Mouse (Mus musculus): Measurements from ENCODE around the gene Spata1. TPM values are rescaled to one million over a fixed set of nuclear protein-coding genes. Genes with fewer than 3 reads are reported as not detected.
"Not testable (repeated sequence)": the region's sequence is repeated elsewhere in the genome, so short reads cannot be mapped to it uniquely, and the experiment has no call there.

Gene Spata1
- polyA plus RNA-seq, 1 experiment from 2014 or later, result 7.4 TPM

GRCm38 (mm10) chr3:146435533-146435932 lies 64.0 kb downstream of the Spata1 start:
- DNase-seq (ENCODE audit: low spot score) (no peak), ATAC-seq (ENCODE audit: low FRiP score) (no peak)
- whole genome bisulfite sequencing, result 92% methylated on average over 11 of the region's 11 CpGs
- Histone ChIP-seq H3K4me1 (replicated peaks; ENCODE audit: control insufficient read depth, insufficient read depth, low read length) (no peaks in the 10 kb centered on the region), H3K4me3 (ENCODE audit: low read depth, low read length) (no peak overlapping the region), H3K27ac (ENCODE audit: low read depth, low read length) (no peak overlapping the region), H3K27me3 (ENCODE audit: control insufficient read depth, insufficient read depth, low read length) (no peaks in the 10 kb centered on the region), H3K4me2 (replicated peaks; ENCODE audit: low read depth, low read length) (no peak overlapping the region), H3K9ac (ENCODE audit: low read depth, low read length) (no peak overlapping the region), H3K36me3 (ENCODE audit: control insufficient read depth, insufficient read depth, low read length) (0 out of 2 replicates have a peak, but pooled peaks cover 2% of the 10 kb centered on the region), H3K9me3 (ENCODE audit: control insufficient read depth, low read length) (no peaks in the 10 kb centered on the region)

DNA sequence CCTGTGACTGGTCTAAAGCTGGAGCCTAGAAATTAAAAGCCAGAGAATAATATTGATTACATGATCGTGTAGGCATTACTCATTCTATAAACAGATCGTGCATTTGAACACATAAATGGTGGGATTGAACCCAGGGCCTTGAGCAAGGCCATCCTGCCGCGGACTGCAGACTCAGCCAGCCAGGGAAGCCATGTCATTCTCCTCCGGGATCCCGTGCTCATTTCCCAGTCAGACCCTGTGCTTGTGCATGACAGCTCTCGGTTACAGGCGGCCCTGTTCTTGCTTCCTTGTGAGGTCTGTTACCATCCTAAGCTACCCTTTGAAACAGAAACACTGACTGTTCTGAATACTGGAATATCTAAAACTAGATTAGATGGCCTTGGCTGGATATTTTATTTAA lies 64.9 kb downstream of the Spata1 start:
- no peak for ATAC-seq (ENCODE audit: low FRiP score)
- WGBS, result 94% methylated on average over 8 of the region's 8 CpGs
- Histone ChIP-seq H3K27ac (ENCODE audit: low read depth, low read length) (no peak overlapping the region), H3K9me3 (ENCODE audit: control insufficient read depth, low read length) (no peaks in the 10 kb centered on the region), H3K4me3 (ENCODE audit: low read depth, low read length) (no peak overlapping the region), H3K9ac (ENCODE audit: low read depth, low read length) (no peak overlapping the region), H3K4me1 (replicated peaks; ENCODE audit: control insufficient read depth, insufficient read depth, low read length) (no peaks in the 10 kb centered on the region), H3K27me3 (ENCODE audit: control insufficient read depth, insufficient read depth, low read length) (no peaks in the 10 kb centered on the region), H3K4me2 (replicated peaks; ENCODE audit: low read depth, low read length) (no peak overlapping the region), H3K36me3 (ENCODE audit: control insufficient read depth, insufficient read depth, low read length) (0 out of 2 replicates have a peak, but pooled peaks cover 2% of the 10 kb centered on the region)
- DNase-seq (ENCODE audit: low spot score), result no peak

DNA sequence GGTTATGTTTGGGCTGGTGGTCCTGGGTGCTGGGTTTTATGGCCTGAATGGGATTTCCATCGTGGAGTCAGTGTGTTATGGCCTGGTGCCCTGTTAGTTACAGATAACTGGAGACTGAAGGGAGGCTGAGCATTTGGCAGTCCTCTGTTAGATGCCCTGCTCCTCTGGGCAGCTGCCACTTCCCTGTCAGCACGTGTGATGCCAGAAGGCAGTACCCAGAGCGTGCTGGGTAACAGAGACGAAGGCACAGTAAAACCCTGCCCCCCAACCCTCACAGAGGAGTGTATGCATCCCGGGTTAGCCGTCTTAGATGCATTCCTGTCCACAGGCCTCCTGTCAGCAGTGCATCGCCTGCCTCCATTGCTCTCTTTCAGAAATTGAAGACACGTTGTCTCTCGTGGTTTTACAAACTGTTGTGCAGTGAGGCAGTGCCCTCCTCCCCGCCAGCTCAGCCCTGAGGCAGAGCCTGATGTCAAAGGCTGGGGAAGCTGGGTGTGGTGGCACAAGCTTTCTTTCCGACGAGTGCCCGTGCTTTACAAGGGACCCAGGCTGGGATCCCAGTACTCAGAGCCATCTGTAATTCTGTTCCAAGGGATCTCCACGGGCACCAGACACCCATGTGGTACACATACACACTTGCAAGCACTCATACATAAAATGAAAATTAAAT lies 65.7 kb downstream of the Spata1 start:
- Histone ChIP-seq H3K4me1 (replicated peaks; ENCODE audit: control insufficient read depth, insufficient read depth, low read length) (no peaks in the 10 kb centered on the region), H3K4me3 (ENCODE audit: low read depth, low read length) (no peak overlapping the region), H3K27me3 (ENCODE audit: control insufficient read depth, insufficient read depth, low read length) (no peaks in the 10 kb centered on the region), H3K4me2 (replicated peaks; ENCODE audit: low read depth, low read length) (no peak overlapping the region), H3K36me3 (ENCODE audit: control insufficient read depth, insufficient read depth, low read length) (0 out of 2 replicates have a peak, but pooled peaks cover 2% of the 10 kb centered on the region), H3K9ac (ENCODE audit: low read depth, low read length) (no peak overlapping the region), H3K27ac (ENCODE audit: low read depth, low read length) (no peak overlapping the region), H3K9me3 (ENCODE audit: control insufficient read depth, low read length) (no peaks in the 10 kb centered on the region)
- WGBS, result 92% methylated on average over 14 of the region's 14 CpGs
- no peak for ATAC-seq (ENCODE audit: low FRiP score)
- no peak for DNase-seq (ENCODE audit: low spot score)

DNA sequence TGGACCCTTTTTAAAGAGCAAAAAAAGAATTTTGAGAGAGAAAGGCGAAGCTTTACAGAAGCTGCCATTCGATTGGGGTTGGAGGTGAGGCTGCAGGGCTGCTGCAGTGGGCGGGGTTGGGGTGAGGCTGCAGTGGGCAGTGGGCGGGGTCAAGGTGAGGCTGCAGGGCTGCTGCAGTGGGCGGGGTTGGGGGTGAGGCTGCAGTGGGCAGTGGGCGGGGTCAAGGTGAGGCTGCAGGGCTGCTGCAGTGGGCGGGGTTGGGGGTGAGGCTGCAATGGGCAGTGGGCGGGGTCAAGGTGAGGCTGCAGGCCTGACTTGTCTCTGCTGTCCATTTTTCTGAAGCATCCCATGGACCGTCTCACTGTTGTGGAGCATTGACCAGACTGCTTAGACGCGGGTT lies 66.5 kb downstream of the Spata1 start:
- H3K4me2 ChIP-seq (replicated peaks; ENCODE audit: low read depth, low read length); H3K27me3 ChIP-seq (ENCODE audit: control insufficient read depth, insufficient read depth, low read length); H3K9ac ChIP-seq (ENCODE audit: low read depth, low read length); H3K27ac ChIP-seq (ENCODE audit: low read depth, low read length); H3K4me3 ChIP-seq (ENCODE audit: low read depth, low read length); H3K4me1 ChIP-seq (replicated peaks; ENCODE audit: control insufficient read depth, insufficient read depth, low read length); H3K36me3 ChIP-seq (ENCODE audit: control insufficient read depth, insufficient read depth, low read length); H3K9me3 ChIP-seq (ENCODE audit: control insufficient read depth, low read length); ATAC-seq (ENCODE audit: low FRiP score); DNase-seq (ENCODE audit: low spot score): not testable (repeated sequence)
- 82% methylated on average over 11 of the region's 11 CpGs for WGBS

GRCm38 (mm10) chr3:146426489-146426888 lies 73.1 kb downstream of the Spata1 start:
- no peaks in the 10 kb centered on the region for H3K27me3 ChIP-seq (ENCODE audit: control insufficient read depth, insufficient read depth, low read length)
- H3K36me3 ChIP-seq (ENCODE audit: control insufficient read depth, insufficient read depth, low read length), result no peaks in the 10 kb centered on the region
- 77% methylated on average over 8 of the region's 8 CpGs for WGBS
- no peak overlapping the region for H3K9ac ChIP-seq (ENCODE audit: low read depth, low read length)
- no peak overlapping the region for H3K4me3 ChIP-seq (ENCODE audit: low read depth, low read length)
- no peaks in the 10 kb centered on the region for H3K4me1 ChIP-seq (replicated peaks; ENCODE audit: control insufficient read depth, insufficient read depth, low read length)
- ATAC-seq (ENCODE audit: low FRiP score), result peak; percentile 59; the same call in 1 of the 2 replicates
- no peak overlapping the region for H3K4me2 ChIP-seq (replicated peaks; ENCODE audit: low read depth, low read length)
- no peaks in the 10 kb centered on the region for H3K9me3 ChIP-seq (ENCODE audit: control insufficient read depth, low read length)
- H3K27ac ChIP-seq (ENCODE audit: low read depth, low read length), result no peak overlapping the region
- DNase-seq (ENCODE audit: low spot score), result no peak

- H3K4me1 ChIP-seq (replicated peaks; ENCODE audit: control insufficient read depth, insufficient read depth, low read length), result no peaks in the 10 kb centered on the region
- DNase-seq (ENCODE audit: low spot score) (no peak), ATAC-seq (ENCODE audit: low FRiP score) (no peak; the same call in 1 of the 2 replicates)
- no peaks in the 10 kb centered on the region for H3K36me3 ChIP-seq (ENCODE audit: control insufficient read depth, insufficient read depth, low read length)
- H3K27me3 ChIP-seq (ENCODE audit: control insufficient read depth, insufficient read depth, low read length), result no peaks in the 10 kb centered on the region
- H3K9me3 ChIP-seq (ENCODE audit: control insufficient read depth, low read length), result no peaks in the 10 kb centered on the region
- WGBS, result 82% methylated on average over 7 of the region's 7 CpGs
- no peak overlapping the region for H3K4me3 ChIP-seq (ENCODE audit: low read depth, low read length)
- no peak overlapping the region for H3K9ac ChIP-seq (ENCODE audit: low read depth, low read length)
- no peak overlapping the region for H3K4me2 ChIP-seq (replicated peaks; ENCODE audit: low read depth, low read length)
- no peak overlapping the region for H3K27ac ChIP-seq (ENCODE audit: low read depth, low read length)
These were observed 73.7 kb downstream of the Spata1 start for GRCm38 (mm10) chr3:146425902-146426301.

- H3K4me3 ChIP-seq (ENCODE audit: low read depth, low read length), result no peak overlapping the region
- H3K9me3 ChIP-seq (ENCODE audit: control insufficient read depth, low read length), result no peaks in the 10 kb centered on the region
- no peaks in the 10 kb centered on the region for H3K4me1 ChIP-seq (replicated peaks; ENCODE audit: control insufficient read depth, insufficient read depth, low read length)
- no peak overlapping the region for H3K9ac ChIP-seq (ENCODE audit: low read depth, low read length)
- no peak overlapping the region for H3K4me2 ChIP-seq (replicated peaks; ENCODE audit: low read depth, low read length)
- no peaks in the 10 kb centered on the region for H3K36me3 ChIP-seq (ENCODE audit: control insufficient read depth, insufficient read depth, low read length)
- H3K27me3 ChIP-seq (ENCODE audit: control insufficient read depth, insufficient read depth, low read length), result no peaks in the 10 kb centered on the region
- H3K27ac ChIP-seq (ENCODE audit: low read depth, low read length), result no peak overlapping the region
- ATAC-seq (ENCODE audit: low FRiP score) (no peak), DNase-seq (ENCODE audit: low spot score) (no peak)
- 79% methylated on average over 7 of the region's 7 CpGs for WGBS
These were observed 75.2 kb downstream of the Spata1 start for GRCm38 (mm10) chr3:146424306-146424900.

DNA sequence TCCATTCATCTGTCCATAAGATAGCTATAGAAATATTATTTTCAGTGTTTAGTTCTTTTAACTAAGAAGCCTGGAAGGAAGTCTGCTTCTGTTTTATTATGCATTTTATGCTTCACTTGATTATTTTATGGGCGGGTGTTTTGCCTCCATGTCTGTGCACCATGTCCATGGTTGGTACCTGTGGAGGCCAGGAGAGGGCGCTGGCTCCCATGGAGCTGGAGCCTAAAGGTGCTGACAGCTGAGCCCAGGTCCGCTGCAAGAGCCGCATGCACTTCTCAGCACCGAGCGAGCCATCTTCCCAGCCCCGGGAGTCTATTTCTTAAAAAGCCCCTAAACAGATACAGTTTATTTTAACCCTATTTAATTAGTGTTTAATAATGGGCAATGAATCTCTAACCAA lies 75.8 kb downstream of the Spata1 start:
- Histone ChIP-seq H3K4me2 (replicated peaks; ENCODE audit: low read depth, low read length) (no peak overlapping the region), H3K9me3 (ENCODE audit: control insufficient read depth, low read length) (no peaks in the 10 kb centered on the region), H3K4me3 (ENCODE audit: low read depth, low read length) (no peak overlapping the region), H3K27me3 (ENCODE audit: control insufficient read depth, insufficient read depth, low read length) (no peaks in the 10 kb centered on the region), H3K4me1 (replicated peaks; ENCODE audit: control insufficient read depth, insufficient read depth, low read length) (no peaks in the 10 kb centered on the region), H3K27ac (ENCODE audit: low read depth, low read length) (no peak overlapping the region), H3K36me3 (ENCODE audit: control insufficient read depth, insufficient read depth, low read length) (no peaks in the 10 kb centered on the region), H3K9ac (ENCODE audit: low read depth, low read length) (no peak overlapping the region)
- ATAC-seq (ENCODE audit: low FRiP score) (no peak), DNase-seq (ENCODE audit: low spot score) (no peak)
- 81% methylated on average over 7 of the region's 7 CpGs for WGBS

- Histone ChIP-seq H3K27ac (ENCODE audit: low read depth, low read length) (no peak overlapping the region), H3K9ac (ENCODE audit: low read depth, low read length) (no peak overlapping the region), H3K4me3 (ENCODE audit: low read depth, low read length) (no peak overlapping the region), H3K36me3 (ENCODE audit: control insufficient read depth, insufficient read depth, low read length) (no peaks in the 10 kb centered on the region), H3K27me3 (ENCODE audit: control insufficient read depth, insufficient read depth, low read length) (no peaks in the 10 kb centered on the region), H3K4me1 (replicated peaks; ENCODE audit: control insufficient read depth, insufficient read depth, low read length) (no peaks in the 10 kb centered on the region), H3K9me3 (ENCODE audit: control insufficient read depth, low read length) (no peaks in the 10 kb centered on the region), H3K4me2 (replicated peaks; ENCODE audit: low read depth, low read length) (no peak overlapping the region)
- no peak for ATAC-seq (ENCODE audit: low FRiP score)
- 63% methylated on average over 8 of the region's 8 CpGs for WGBS
- DNase-seq (ENCODE audit: low spot score), result no peak
These were observed 77.8 kb downstream of the Spata1 start for GRCm38 (mm10) chr3:146421787-146422186.
